Comparison of ENCODE assay signal across 8 mouse cellular contexts in genomic region chr2:146218161-146218691, GRCm38 (mm10). TPM values are rescaled to one million over a fixed set of nuclear protein-coding genes. Genes with fewer than 3 reads are reported as not detected.
DNase-seq lines count a peak whose midpoint lies in the region; ATAC-seq and TF ChIP-seq lines count a peak whose summit lies in the region.

No protein-coding gene starts in this region.

- H3K9me3 ChIP-seq in lung, embryonic 14.5 days (ENCODE audit: low read depth, low read length): no peaks in the 10 kb centered on the region
- H3K9me3 ChIP-seq in embryonic facial prominence, embryonic 13.5 days: no peaks in the 10 kb centered on the region
- H3K9me3 ChIP-seq in intestine, embryonic 14.5 days (ENCODE audit: control insufficient read depth, low read length): no peaks in the 10 kb centered on the region
- no peaks in the 10 kb centered on the region for H3K9me3 ChIP-seq in neural tube, embryonic 11.5 days (ENCODE audit: control insufficient read depth, low read length)

- H3K27ac ChIP-seq in lung, embryonic 14.5 days (ENCODE audit: low read depth): no peak overlapping the region
- H3K27ac ChIP-seq in embryonic facial prominence, embryonic 13.5 days: no peak overlapping the region
- no peak overlapping the region for H3K27ac ChIP-seq in intestine, embryonic 14.5 days (ENCODE audit: low read depth)
- peak overlapping the region; percentile 82 for H3K27ac ChIP-seq in neural tube, embryonic 11.5 days (ENCODE audit: low read depth, low read length)

- no peak for TF ChIP-seq CTCF in lung, embryonic 14.5 days (IDR thresholded peaks at IDR 0.05; ENCODE audit: low read depth)

- peak overlapping the region; percentile 25 for H3K4me3 ChIP-seq in lung, embryonic 14.5 days (ENCODE audit: low read depth, low read length)
- peak overlapping the region; percentile 35 for H3K4me3 ChIP-seq in embryonic facial prominence, embryonic 13.5 days
- H3K4me3 ChIP-seq in intestine, embryonic 14.5 days (ENCODE audit: low read depth, low read length): peak overlapping the region; percentile 22
- H3K4me3 ChIP-seq in neural tube, embryonic 11.5 days (ENCODE audit: low read depth, low read length): peak overlapping the region; percentile 15; the same call in 1 of the 2 replicates

- H3K36me3 ChIP-seq in lung, embryonic 14.5 days (ENCODE audit: insufficient read depth): no peaks in the 10 kb centered on the region
- H3K36me3 ChIP-seq in embryonic facial prominence, embryonic 13.5 days: no peaks in the 10 kb centered on the region
- H3K36me3 ChIP-seq in intestine, embryonic 14.5 days (ENCODE audit: control insufficient read depth, insufficient read depth, low read length): no peaks in the 10 kb centered on the region
- no peaks in the 10 kb centered on the region for H3K36me3 ChIP-seq in neural tube, embryonic 11.5 days (ENCODE audit: control insufficient read depth, insufficient read depth, low read length)

- no peak overlapping the region for H3K9ac ChIP-seq in lung, embryonic 14.5 days
- H3K9ac ChIP-seq in embryonic facial prominence, embryonic 13.5 days: no peak overlapping the region; the same call in 1 of the 2 replicates
- H3K9ac ChIP-seq in intestine, embryonic 14.5 days (ENCODE audit: low read length): no peak overlapping the region
- H3K9ac ChIP-seq in neural tube, embryonic 11.5 days (ENCODE audit: low read length): peak overlapping the region; percentile 49

- 0 out of 2 replicates have a peak, but pooled peaks cover 4% of the 10 kb centered on the region for H3K4me1 ChIP-seq in lung, embryonic 14.5 days (ENCODE audit: insufficient read depth)
- peaks cover 38% of the 10 kb centered on the region for H3K4me1 ChIP-seq in embryonic facial prominence, embryonic 13.5 days
- H3K4me1 ChIP-seq in intestine, embryonic 14.5 days (replicated peaks; ENCODE audit: control insufficient read depth, insufficient read depth, low read length): peaks cover 20% of the 10 kb centered on the region
- peaks cover 33% of the 10 kb centered on the region for H3K4me1 ChIP-seq in neural tube, embryonic 11.5 days (ENCODE audit: control insufficient read depth, insufficient read depth, low read length)

- H3K27me3 ChIP-seq in lung, embryonic 14.5 days (ENCODE audit: insufficient read depth, low read length): peaks cover 77% of the 10 kb centered on the region
- peaks cover 85% of the 10 kb centered on the region for H3K27me3 ChIP-seq in embryonic facial prominence, embryonic 13.5 days
- H3K27me3 ChIP-seq in intestine, embryonic 14.5 days (replicated peaks; ENCODE audit: control insufficient read depth, insufficient read depth, low read length): peaks cover 81% of the 10 kb centered on the region
- H3K27me3 ChIP-seq in neural tube, embryonic 11.5 days (ENCODE audit: control insufficient read depth, insufficient read depth, low read length): peaks cover 48% of the 10 kb centered on the region

- peak overlapping the region; percentile 53 for H3K4me2 ChIP-seq in lung, embryonic 14.5 days
- H3K4me2 ChIP-seq in embryonic facial prominence, embryonic 13.5 days: peak overlapping the region; percentile 57
- peak overlapping the region; percentile 35 for H3K4me2 ChIP-seq in intestine, embryonic 14.5 days (ENCODE audit: low read length)
- peak overlapping the region; percentile 39 for H3K4me2 ChIP-seq in neural tube, embryonic 11.5 days (ENCODE audit: low read depth)

- ATAC-seq in lung, embryonic 14.5 days (ENCODE audit: insufficient read depth): peak; percentile 9; the same call in 1 of the 2 replicates
- no peak for ATAC-seq in embryonic facial prominence, embryonic 13.5 days (ENCODE audit: insufficient number of reproducible peaks, insufficient read depth, low FRiP score, low TSS enrichment, low read depth)
- ATAC-seq in intestine, embryonic 14.5 days (replicated peaks; ENCODE audit: low FRiP score, low TSS enrichment, low read depth): no peak
- ATAC-seq in neural tube, embryonic 11.5 days (ENCODE audit: insufficient read depth, low FRiP score, low TSS enrichment): peak; percentile 42

- WGBS in lung, embryonic 14.5 days: under 1% methylated on average over 40 of the region's 40 CpGs
- WGBS in embryonic facial prominence, embryonic 13.5 days: 1% methylated on average over 40 of the region's 40 CpGs
- WGBS in intestine, embryonic 14.5 days: 1% methylated on average over 40 of the region's 40 CpGs
- under 1% methylated on average over 40 of the region's 40 CpGs for WGBS in neural tube, embryonic 11.5 days

- DNase-seq in lung, embryonic 14.5 days: peak; percentile 40
- DNase-seq in lung, postnatal 10 days: no peak
- DNase-seq in intestine, embryonic 14.5 days (ENCODE audit: low spot score): peak; percentile 58
- peak; percentile 82 for DNase-seq in neural tube, embryonic 11.5 days (ENCODE audit: low spot score)
- no peak for DNase-seq in urinary bladder, adult 2 months (ENCODE audit: low spot score)
- DNase-seq in left cerebral cortex, adult 11 months (ENCODE audit: low spot score): no peak
- no peak for DNase-seq in cerebellum, adult 8-10 months

RNA-seq across cellular contexts. Expression of gene Insm1, which starts 3.5 kb away (rescaled TPM):
- 0.11 and 0.13 TPM in 2 replicates for polyA plus RNA-seq in lung, embryonic 14.5 days (2014; fragmentation: Nextera tagmentation; extraction: Ambion mirVana)
- polyA plus RNA-seq in embryonic facial prominence, embryonic 13.5 days (2015; fragmentation: Nextera tagmentation; extraction: Ambion mirVana): 0.80 and 1.4 TPM in 2 replicates
- 1.6 and 1.8 TPM in 2 replicates for polyA plus RNA-seq in intestine, embryonic 14.5 days (2014; fragmentation: Nextera tagmentation; extraction: Ambion mirVana)
- 7.4 and 9.3 TPM in 2 replicates for polyA plus RNA-seq in neural tube, embryonic 11.5 days (2014; fragmentation: Nextera tagmentation; extraction: Ambion mirVana)
- polyA plus RNA-seq in urinary bladder, adult 2 months (2012; rRNA removed): 0.03 TPM in 1 of 2 replicates, not detected in the other

Comparison
In these comparisons a context has a peak if more than half of its experiments do, and no peak if none do; other contexts are left out.
1. DNase-seq: peak in lung, embryonic 14.5 days (single experiment), intestine, embryonic 14.5 days (single experiment) and neural tube, embryonic 11.5 days (single experiment); none in lung, postnatal 10 days (single experiment), urinary bladder, adult 2 months (single experiment), left cerebral cortex, adult 11 months (single experiment) and cerebellum, adult 8-10 months (single experiment).
2. ATAC-seq: peak in lung, embryonic 14.5 days (single experiment) and neural tube, embryonic 11.5 days (single experiment); none in embryonic facial prominence, embryonic 13.5 days (single experiment) and intestine, embryonic 14.5 days (single experiment).
3. Peak in every context shown above with its lines, with median percentiles within 50 percentile points of each other: H3K4me2 ChIP-seq and H3K4me3 ChIP-seq.